Mouse (Mus musculus) cerebellum, adult 2 months (tissue): ENCODE results near the gene Atxn7l1. TPM values are rescaled to one million over a fixed set of nuclear protein-coding genes. Genes with fewer than 3 reads are reported as not detected.

ENCODE experiments used
- DNase-seq, 2 experiments: peaks; one replicate each; pipeline ENCODE4 v3.0.0; 2021
- H3K27ac ChIP-seq: fragments of 200-500 bp; 2 replicates; pipeline ENCODE4 v1.5.1; 2012; ENCODE audit warnings: low read length, control low read depth, inconsistent platforms; ENCODE audit not compliant: insufficient read depth
- H3K27me3 ChIP-seq: fragments of 200-500 bp; 2 replicates; pipeline ENCODE4 v1.6.1; 2012; ENCODE audit warnings: inconsistent platforms, mild to moderate bottlenecking, low read length, moderate library complexity; ENCODE audit not compliant: control insufficient read depth, insufficient read depth
- H3K4me1 ChIP-seq: fragments of 200-500 bp; 2 replicates; pipeline ENCODE4 v1.6.1; 2011; ENCODE audit warnings: low read length; ENCODE audit not compliant: control insufficient read depth, insufficient read depth
- H3K4me3 ChIP-seq: fragments of 200-500 bp; replicated peaks from 2 replicates; pipeline ENCODE3; 2011; ENCODE audit warnings: mild to moderate bottlenecking, low read depth, low read length, control low read depth; ENCODE audit not compliant: insufficient read depth
- CTCF ChIP-seq: fragments of 200-500 bp; IDR thresholded peaks from 2 replicates; pipeline ENCODE4 v1.5.1; 2011; ENCODE audit warnings: low read depth, mild to moderate bottlenecking, control low read depth, low read length, moderate library complexity, borderline replicate concordance; ENCODE audit not compliant: insufficient read depth
- POLR2A ChIP-seq: fragments of 200-500 bp; IDR thresholded peaks from 2 replicates; pipeline ENCODE4 v1.6.1; 2011; ENCODE audit warnings: low read length, control low read depth, borderline replicate concordance; ENCODE audit not compliant: insufficient read depth
- WGBS: fragments of 180-500 bp; shearing (Covaris S2); methylation state at CpG from one replicate; pipeline ENCODE4 v1.1.7; 2018; 5-methylcytosine and 5-hydroxymethylcytosine counted together
- polyA plus RNA-seq: library from polyadenylated mRNA; depleted of rRNA; stranded (reverse); fragments of >200 nt; gene quantifications from 2 replicates; pipeline ENCODE4 v1.2.3, GENCODE M21; 2012

Atxn7l1 gene
- polyA plus RNA-seq, 1 experiment: 38.7 TPM

- TF ChIP-seq CTCF: no peak
- TF ChIP-seq POLR2A: no peak
- DNase-seq: no peak
- 96% methylated on average over 6 of the region's 6 CpGs for WGBS
- H3K4me1 ChIP-seq: no peaks in the 10 kb centered on the region; the same call in none of the 2 replicates
- no peak overlapping the region for H3K27ac ChIP-seq
- no peaks in the 10 kb centered on the region for H3K27me3 ChIP-seq
- no peak overlapping the region for H3K4me3 ChIP-seq
Observed at GRCm38 (mm10) chr12:33256426-33256825, 108.9 kb downstream of the Atxn7l1 start.

- no peak for TF ChIP-seq CTCF
- no peak for TF ChIP-seq POLR2A
- no peaks in the 10 kb centered on the region for H3K27me3 ChIP-seq
- no peaks in the 10 kb centered on the region for H3K4me1 ChIP-seq
- no peak overlapping the region for H3K4me3 ChIP-seq
- no peak overlapping the region for H3K27ac ChIP-seq
- WGBS: 83% methylated on average over 5 of the region's 5 CpGs
- DNase-seq: no peak
Observed at GRCm38 (mm10) chr12:33258995-33259529, 111.6 kb downstream of the Atxn7l1 start.

- TF ChIP-seq POLR2A (no peak), CTCF (no peak)
- Histone ChIP-seq H3K4me1 (no peaks in the 10 kb centered on the region), H3K4me3 (no peak overlapping the region), H3K27me3 (no peaks in the 10 kb centered on the region), H3K27ac (no peak overlapping the region)
- WGBS: 87% methylated on average over 7 of the region's 7 CpGs
- no peak for DNase-seq
Observed at GRCm38 (mm10) chr12:33260575-33260974, 113.1 kb downstream of the Atxn7l1 start.

- H3K4me1 ChIP-seq: no peaks in the 10 kb centered on the region
- DNase-seq: no peak
- no peak overlapping the region for H3K27ac ChIP-seq
- H3K27me3 ChIP-seq: no peaks in the 10 kb centered on the region
- no peak for TF ChIP-seq POLR2A
- TF ChIP-seq CTCF: no peak
- no peak overlapping the region for H3K4me3 ChIP-seq
- WGBS: 91% methylated on average over 11 of the region's 11 CpGs
Observed at GRCm38 (mm10) chr12:33265877-33266276, 118.4 kb downstream of the Atxn7l1 start.

GRCm38 (mm10) chr12:33267965-33268364 lies 120.5 kb downstream of the Atxn7l1 start:
- no peaks in the 10 kb centered on the region for H3K27me3 ChIP-seq
- DNase-seq: no peak
- WGBS: 26% methylated on average over 4 of the region's 4 CpGs
- no peak overlapping the region for H3K27ac ChIP-seq
- no peak for TF ChIP-seq CTCF
- no peak for TF ChIP-seq POLR2A
- no peak overlapping the region for H3K4me3 ChIP-seq
- H3K4me1 ChIP-seq: no peaks in the 10 kb centered on the region

- peak; percentile 38; the same call in 1 of the 2 replicates for TF ChIP-seq CTCF
- no peak for TF ChIP-seq POLR2A
Observed at GRCm38 (mm10) chr12:33269743-33270142, 122.2 kb downstream of the Atxn7l1 start.

GRCm38 (mm10) chr12:33271865-33272264 lies 124.4 kb downstream of the Atxn7l1 start:
- no peaks in the 10 kb centered on the region for H3K27me3 ChIP-seq
- DNase-seq: no peak
- TF ChIP-seq CTCF: no peak
- TF ChIP-seq POLR2A: no peak
- no peak overlapping the region for H3K4me3 ChIP-seq
- no peaks in the 10 kb centered on the region for H3K4me1 ChIP-seq
- 89% methylated on average over 12 of the region's 12 CpGs for WGBS
- H3K27ac ChIP-seq: no peak overlapping the region

More at GRCm38 (mm10) chr12:33269743-33270142, 122.2 kb downstream of the Atxn7l1 start:
- Histone ChIP-seq H3K27ac (no peak overlapping the region), H3K27me3 (no peaks in the 10 kb centered on the region), H3K4me1 (no peaks in the 10 kb centered on the region), H3K4me3 (no peak overlapping the region)
- 82% methylated on average over 5 of the region's 5 CpGs for WGBS
- no peak for DNase-seq

- DNase-seq: no peak
- TF ChIP-seq POLR2A (no peak), CTCF (no peak)
- WGBS: 58% methylated on average over 9 of the region's 9 CpGs
- Histone ChIP-seq H3K4me1 (no peaks in the 10 kb centered on the region), H3K4me3 (no peak overlapping the region), H3K27me3 (no peaks in the 10 kb centered on the region), H3K27ac (no peak overlapping the region)
Observed at GRCm38 (mm10) chr12:33272441-33272840, 124.9 kb downstream of the Atxn7l1 start.

GRCm38 (mm10) chr12:33273147-33273546 lies 125.7 kb downstream of the Atxn7l1 start:
- no peak overlapping the region for H3K4me3 ChIP-seq
- no peak for DNase-seq
- no peaks in the 10 kb centered on the region for H3K4me1 ChIP-seq
- TF ChIP-seq CTCF (no peak), POLR2A (no peak)
- H3K27ac ChIP-seq: no peak overlapping the region
- 94% methylated on average over 4 of the region's 4 CpGs for WGBS
- H3K27me3 ChIP-seq: no peaks in the 10 kb centered on the region
